Mouse (Mus musculus) urinary bladder, postnatal 4 days (tissue): ENCODE measurements around the gene Klc3.

Experiments used
- DNase-seq, 2 experiments: peaks; one replicate each; pipeline ENCODE4 v3.0.0; 2021 to 2022; ENCODE audit warnings: low spot score in 2 of 2

Gene Klc3

GRCm38 (mm10) chr7:19403731-19404296 is at the start of gene Klc3:
Gene Klc3, minus strand, starts transcription at chr7:19404104.
- peak in 1 of 2 experiments; percentile 68 for DNase-seq

GRCm38 (mm10) chr7:19449165-19449564 is 45.3 kb upstream of the Klc3 start:
- no peak for DNase-seq

GRCm38 (mm10) chr7:19447689-19448088 is 43.8 kb upstream of the Klc3 start:
- DNase-seq, result no peak

- no peak for DNase-seq
These were observed 40.9 kb upstream of the Klc3 start for GRCm38 (mm10) chr7:19444801-19445200.

GRCm38 (mm10) chr7:19443344-19443743 is 39.4 kb upstream of the Klc3 start:
- peak; percentile 65 to 88 for DNase-seq

GRCm38 (mm10) chr7:19441448-19442091 is 37.7 kb upstream of the Klc3 start:
- no peak for DNase-seq

- DNase-seq, result no peak
These were observed 33.1 kb upstream of the Klc3 start for GRCm38 (mm10) chr7:19437048-19437447.

- no peak for DNase-seq
These were observed 32.4 kb upstream of the Klc3 start for GRCm38 (mm10) chr7:19436276-19436675.

GRCm38 (mm10) chr7:19432475-19432874 is 28.6 kb upstream of the Klc3 start:
- DNase-seq, result no peak

- no peak for DNase-seq
These were observed 26.5 kb upstream of the Klc3 start for GRCm38 (mm10) chr7:19430402-19430801.

GRCm38 (mm10) chr7:19429726-19430125 is 25.8 kb upstream of the Klc3 start:
- DNase-seq, result no peak

- DNase-seq, result no peak
These were observed 24.2 kb upstream of the Klc3 start for GRCm38 (mm10) chr7:19427999-19428650.

- DNase-seq, result no peak
These were observed 23.0 kb upstream of the Klc3 start for GRCm38 (mm10) chr7:19426888-19427287.

GRCm38 (mm10) chr7:19426349-19426748 is 22.4 kb upstream of the Klc3 start:
- no peak for DNase-seq

GRCm38 (mm10) chr7:19424051-19424450 is 20.1 kb upstream of the Klc3 start:
- no peak for DNase-seq

GRCm38 (mm10) chr7:19423083-19423482 is 19.2 kb upstream of the Klc3 start:
- DNase-seq, result no peak

GRCm38 (mm10) chr7:19420821-19421636 is 17.1 kb upstream of the Klc3 start:
- DNase-seq, result peak; percentile 77 to 84

GRCm38 (mm10) chr7:19420121-19420520 is 16.2 kb upstream of the Klc3 start:
- no peak for DNase-seq

GRCm38 (mm10) chr7:19416590-19416989 is 12.7 kb upstream of the Klc3 start:
- DNase-seq, result no peak

GRCm38 (mm10) chr7:19413525-19413924 is 9.6 kb upstream of the Klc3 start:
- no peak for DNase-seq

GRCm38 (mm10) chr7:19411783-19412182 is 7.9 kb upstream of the Klc3 start:
- DNase-seq, result no peak

GRCm38 (mm10) chr7:19410766-19411344 is 7.0 kb upstream of the Klc3 start:
- peak in 1 of 2 experiments; percentile 61 for DNase-seq
